8 mouse cellular contexts compared by ENCODE assay signal in genomic region chr1:185205090-185205489, GRCm38 (mm10). TPM values are rescaled to one million over a fixed set of nuclear protein-coding genes. Genes with fewer than 3 reads are reported as not detected.
A peak's percentile ranks its signal among the peaks of the same experiment; 100 is the strongest.
DNase-seq lines count a peak whose midpoint lies in the region; ATAC-seq and TF ChIP-seq lines count a peak whose summit lies in the region.

No protein-coding gene starts in this region.

- WGBS in lung, embryonic 14.5 days = 49% methylated on average over 8 of the region's 8 CpGs
- 77% methylated on average over 8 of the region's 8 CpGs for WGBS in embryonic facial prominence, embryonic 14.5 days
- 76% methylated on average over 8 of the region's 8 CpGs for WGBS in limb, embryonic 10.5 days

- H3K9me3 ChIP-seq in lung, embryonic 14.5 days (ENCODE audit: low read depth, low read length) = no peaks in the 10 kb centered on the region
- H3K9me3 ChIP-seq in embryonic facial prominence, embryonic 14.5 days (ENCODE audit: control insufficient read depth, low read length) = no peaks in the 10 kb centered on the region
- no peaks in the 10 kb centered on the region for H3K9me3 ChIP-seq in limb, embryonic 10.5 days (replicated peaks)

- H3K4me3 ChIP-seq in lung, embryonic 14.5 days (ENCODE audit: low read depth, low read length) = peak overlapping the region; percentile 96; the same call in 1 of the 2 replicates
- H3K4me3 ChIP-seq in embryonic facial prominence, embryonic 14.5 days (ENCODE audit: low read depth, low read length) = peak overlapping the region; percentile 96
- 0 out of 2 replicates have a peak overlapping the region, but pooled peaks have one; percentile 68 for H3K4me3 ChIP-seq in limb, embryonic 10.5 days

- no peak overlapping the region for H3K27ac ChIP-seq in lung, embryonic 14.5 days (ENCODE audit: low read depth)
- no peak overlapping the region for H3K27ac ChIP-seq in embryonic facial prominence, embryonic 14.5 days (replicated peaks; ENCODE audit: low read depth, low read length)
- H3K27ac ChIP-seq in limb, embryonic 10.5 days = no peak overlapping the region

- intact Hi-C loops in left cerebral cortex, postnatal 10 days (cut with DNase I) = no loop called here

- H3K4me1 ChIP-seq in lung, embryonic 14.5 days (ENCODE audit: insufficient read depth) = 0 out of 2 replicates have a peak, but pooled peaks cover 10% of the 10 kb centered on the region
- peaks cover 18% of the 10 kb centered on the region; the same call in 1 of the 2 replicates for H3K4me1 ChIP-seq in embryonic facial prominence, embryonic 14.5 days (ENCODE audit: control insufficient read depth, insufficient read depth, low read length)
- H3K4me1 ChIP-seq in limb, embryonic 10.5 days = peaks cover 39% of the 10 kb centered on the region

- ATAC-seq in lung, embryonic 14.5 days (ENCODE audit: insufficient read depth) = no peak
- ATAC-seq in embryonic facial prominence, embryonic 14.5 days (ENCODE audit: low read depth) = no peak

- H3K27me3 ChIP-seq in lung, embryonic 14.5 days (ENCODE audit: insufficient read depth, low read length) = no peaks in the 10 kb centered on the region
- no peaks in the 10 kb centered on the region for H3K27me3 ChIP-seq in embryonic facial prominence, embryonic 14.5 days (replicated peaks; ENCODE audit: control insufficient read depth, insufficient read depth, low read length)
- no peaks in the 10 kb centered on the region for H3K27me3 ChIP-seq in limb, embryonic 10.5 days (ENCODE audit: low read depth, poor library complexity, severe bottlenecking)

- peak overlapping the region; percentile 23; the same call in 1 of the 2 replicates for H3K9ac ChIP-seq in lung, embryonic 14.5 days
- H3K9ac ChIP-seq in embryonic facial prominence, embryonic 14.5 days (ENCODE audit: low read depth, low read length) = peak overlapping the region; percentile 92

- 0 out of 2 replicates have a peak, but pooled peaks cover 3% of the 10 kb centered on the region for H3K36me3 ChIP-seq in lung, embryonic 14.5 days (ENCODE audit: insufficient read depth)
- peaks cover 4% of the 10 kb centered on the region; the same call in 1 of the 2 replicates for H3K36me3 ChIP-seq in embryonic facial prominence, embryonic 14.5 days (ENCODE audit: control insufficient read depth, insufficient read depth, low read length)
- H3K36me3 ChIP-seq in limb, embryonic 10.5 days = no peaks in the 10 kb centered on the region

- peak overlapping the region; percentile 90 for H3K4me2 ChIP-seq in lung, embryonic 14.5 days
- peak overlapping the region; percentile 86 for H3K4me2 ChIP-seq in embryonic facial prominence, embryonic 14.5 days (ENCODE audit: low read depth, low read length)

- DNase-seq in lung, embryonic 14.5 days = no peak
- DNase-seq in lung, postnatal 10 days = no peak
- DNase-seq in embryonic facial prominence, embryonic 14.5 days (ENCODE audit: low spot score) = no peak
- no peak for DNase-seq in limb, embryonic 10.5 days (ENCODE audit: low spot score)
- peak; percentile 44 to 47 for DNase-seq in natural killer cell, adult 2 months (ENCODE audit: low spot score in 2 of 2)
- no peak for DNase-seq in left cerebral cortex, postnatal 10 days (ENCODE audit: extremely low spot score in 1 of 2, low spot score in 2 of 2)
- no peak for DNase-seq in lung, postnatal 4 days
- no peak for DNase-seq in right cerebral cortex, postnatal 14 days

- TF ChIP-seq CTCF in lung, embryonic 14.5 days (IDR thresholded peaks at IDR 0.05; ENCODE audit: low read depth) = no peak

RNA-seq across cellular contexts. Expression of gene Rab3gap2, which starts 1.2 kb away (rescaled TPM):
- polyA plus RNA-seq in lung, embryonic 14.5 days (2014; fragmentation: Nextera tagmentation; extraction: Ambion mirVana) = 21.9 and 22.0 TPM in 2 replicates
- 23.9 and 24.2 TPM in 2 replicates for polyA plus RNA-seq in embryonic facial prominence, embryonic 14.5 days (2014; fragmentation: Nextera tagmentation; extraction: Ambion mirVana)
- 17.7 and 20.6 TPM in 2 replicates for polyA plus RNA-seq in limb, embryonic 10.5 days (2016; fragmentation: Nextera tagmentation; extraction: Ambion mirVana)
- 10 to 100 TPM; 61.3 to 63.3 TPM for total RNA-seq in left cerebral cortex, postnatal 10 days (2021)

Comparison
In these comparisons a context has a peak if more than half of its experiments do, and no peak if none do; other contexts are left out.
1. DNase-seq: peak in natural killer cell, adult 2 months (2 of 2); none in lung, embryonic 14.5 days (single experiment), lung, postnatal 10 days (single experiment), embryonic facial prominence, embryonic 14.5 days (single experiment), limb, embryonic 10.5 days (single experiment), left cerebral cortex, postnatal 10 days (0 of 2), lung, postnatal 4 days (0 of 2) and right cerebral cortex, postnatal 14 days (single experiment).
2. Peak in every context shown above with its lines, with median percentiles within 50 percentile points of each other: H3K4me3 ChIP-seq.